Mouse (Mus musculus) thymus, adult 2 months (tissue): Measurements from ENCODE around the gene Pfdn2. TPM values are rescaled to one million over a fixed set of nuclear protein-coding genes. Genes with fewer than 3 reads are reported as not detected.
"Not testable (repeated sequence)": the region's sequence is repeated elsewhere in the genome, so short reads cannot be mapped to it uniquely, and the experiment has no call there.

Experiments used
- DNase-seq: peaks from one replicate; pipeline ENCODE4 v3.0.0; 2021
- H3K27ac ChIP-seq: fragments of 200-500 bp; 2 replicates; pipeline ENCODE4 v1.5.1; 2012; ENCODE audit warnings: low read length, control low read depth; ENCODE audit not compliant: control insufficient read depth, insufficient read depth
- H3K27me3 ChIP-seq: fragments of 200-500 bp; 2 replicates; pipeline ENCODE4 v1.6.1; 2012; ENCODE audit warnings: mild to moderate bottlenecking, low read length, moderate library complexity, mixed read lengths; ENCODE audit not compliant: control insufficient read depth, insufficient read depth
- H3K36me3 ChIP-seq: fragments of 200-500 bp; 2 replicates; pipeline ENCODE4 v1.6.1; 2012; ENCODE audit warnings: mild to moderate bottlenecking, low read length, moderate library complexity; ENCODE audit not compliant: control insufficient read depth, insufficient read depth
- H3K4me1 ChIP-seq: fragments of 200-500 bp; replicated peaks from 2 replicates; pipeline ENCODE4 v1.6.1; 2012; ENCODE audit warnings: low read length; ENCODE audit not compliant: control insufficient read depth, insufficient read depth
- H3K4me3 ChIP-seq: fragments of 200-500 bp; 2 replicates; pipeline ENCODE4 v1.5.1; 2012; ENCODE audit warnings: mild to moderate bottlenecking, low read length, control low read depth, moderate library complexity; ENCODE audit not compliant: control insufficient read depth, insufficient read depth
- CTCF ChIP-seq: fragments of 200-500 bp; IDR thresholded peaks from 2 replicates; pipeline ENCODE4 v1.5.1; 2012; ENCODE audit warnings: mild to moderate bottlenecking, control low read depth, low read length, moderate library complexity, borderline replicate concordance; ENCODE audit not compliant: control insufficient read depth, poor library complexity, insufficient read depth; ENCODE audit errors: extremely low read depth
- POLR2A ChIP-seq: fragments of 200-500 bp; IDR thresholded peaks from 2 replicates; pipeline ENCODE4 v1.6.1; 2012; ENCODE audit warnings: mild to moderate bottlenecking, low read length, control low read depth, moderate library complexity; ENCODE audit not compliant: control insufficient read depth, poor library complexity, insufficient read depth; ENCODE audit errors: extremely low read depth
- WGBS: fragments of 180-500 bp; shearing (Covaris S2); methylation state at CpG from one replicate; pipeline ENCODE4 v1.1.7; 2018; 5-methylcytosine and 5-hydroxymethylcytosine counted together
- polyA plus RNA-seq: library from polyadenylated mRNA; depleted of rRNA; stranded (reverse); fragments of >200 nt; gene quantifications from 2 replicates; pipeline ENCODE4 v1.2.3, GENCODE M21; 2012; rRNA removed

Pfdn2 gene
- polyA plus RNA-seq: 15.8 and 16.6 TPM in 2 replicates

- DNase-seq: peak; percentile 92
- H3K4me1 ChIP-seq: peaks cover 12% of the 10 kb centered on the region
- WGBS: under 1% methylated on average over 53 of the region's 53 CpGs
- TF ChIP-seq CTCF (peak; percentile 57; the same call in 1 of the 2 replicates), POLR2A (peak; percentile 81)
- H3K4me3 ChIP-seq: peak within 1 kb of the TSS; percentile 87
- peaks cover 23% of the 10 kb centered on the region for H3K36me3 ChIP-seq
- H3K27ac ChIP-seq: peak within 1 kb of the TSS; percentile 9; the same call in 1 of the 2 replicates
- no peaks in the 10 kb centered on the region for H3K27me3 ChIP-seq
Measured at GRCm38 (mm10) chr1:171345225-171346094, at the start of gene Pfdn2, which contains the start of gene Nit1. Gene Pfdn2 (plus strand): TSS chr1:171345670. Gene Nit1 (minus strand): TSS chr1:171345646.

GRCm38 (mm10) chr1:171298226-171298625 is 47.2 kb upstream of the Pfdn2 start:
- Histone ChIP-seq H3K4me3 (no peak overlapping the region), H3K36me3 (no peaks in the 10 kb centered on the region), H3K27ac (no peak overlapping the region), H3K27me3 (no peaks in the 10 kb centered on the region), H3K4me1 (peaks cover 2% of the 10 kb centered on the region; the same call in 1 of the 2 replicates)
- DNase-seq: no peak
- TF ChIP-seq POLR2A (no peak), CTCF (no peak)
- 81% methylated on average over 3 of the region's 3 CpGs for WGBS

- not testable (repeated sequence) for H3K36me3 ChIP-seq, H3K27me3 ChIP-seq, H3K27ac ChIP-seq, H3K4me1 ChIP-seq, DNase-seq, H3K4me3 ChIP-seq
- 84% methylated on average over 5 of the region's 5 CpGs for WGBS
Measured at GRCm38 (mm10) chr1:171306157-171306556, 39.3 kb upstream of the Pfdn2 start.

- no peak overlapping the region for H3K4me3 ChIP-seq
- DNase-seq: no peak
- H3K36me3 ChIP-seq: no peaks in the 10 kb centered on the region
- TF ChIP-seq CTCF (no peak), POLR2A (no peak)
- no peak overlapping the region for H3K27ac ChIP-seq
- 81% methylated on average over 2 of the region's 2 CpGs for WGBS
- no peaks in the 10 kb centered on the region for H3K27me3 ChIP-seq
- H3K4me1 ChIP-seq: no peaks in the 10 kb centered on the region; the same call in 1 of the 2 replicates
Measured at GRCm38 (mm10) chr1:171309321-171309720, 36.1 kb upstream of the Pfdn2 start.

- DNase-seq: no peak
- no peaks in the 10 kb centered on the region for H3K27me3 ChIP-seq
- H3K27ac ChIP-seq: no peak overlapping the region
- TF ChIP-seq POLR2A (no peak), CTCF (no peak)
- no peak overlapping the region for H3K4me3 ChIP-seq
- WGBS: 62% methylated on average over 7 of the region's 7 CpGs
- no peaks in the 10 kb centered on the region for H3K36me3 ChIP-seq
- no peaks in the 10 kb centered on the region for H3K4me1 ChIP-seq
Measured at GRCm38 (mm10) chr1:171319748-171320147, 25.7 kb upstream of the Pfdn2 start.

- no peak for DNase-seq
- Histone ChIP-seq H3K27ac (no peak overlapping the region), H3K27me3 (no peaks in the 10 kb centered on the region), H3K4me1 (no peaks in the 10 kb centered on the region), H3K4me3 (no peak overlapping the region), H3K36me3 (no peaks in the 10 kb centered on the region)
- 74% methylated on average over 5 of the region's 5 CpGs for WGBS
- TF ChIP-seq POLR2A (no peak), CTCF (no peak)
Measured at GRCm38 (mm10) chr1:171320151-171320550, 25.3 kb upstream of the Pfdn2 start.
